Mouse (Mus musculus) thymus, postnatal 14 days (tissue): ENCODE data around the gene Naa38.

ENCODE experiments used
- DNase-seq: peaks from one replicate; pipeline ENCODE4 v3.0.0; 2021

Gene Naa38

GRCm38 (mm10) chr11:69443328-69443727 is 48.0 kb downstream of the Naa38 start:
- DNase-seq, result no peak
